Mouse (Mus musculus): ENCODE data around the gene Slc47a2. TPM values are rescaled to one million over a fixed set of nuclear protein-coding genes. Genes with fewer than 3 reads are reported as not detected.

The Slc47a2 gene
- polyA plus RNA-seq, 1 experiment from 2014 or later, result not detected

DNA sequence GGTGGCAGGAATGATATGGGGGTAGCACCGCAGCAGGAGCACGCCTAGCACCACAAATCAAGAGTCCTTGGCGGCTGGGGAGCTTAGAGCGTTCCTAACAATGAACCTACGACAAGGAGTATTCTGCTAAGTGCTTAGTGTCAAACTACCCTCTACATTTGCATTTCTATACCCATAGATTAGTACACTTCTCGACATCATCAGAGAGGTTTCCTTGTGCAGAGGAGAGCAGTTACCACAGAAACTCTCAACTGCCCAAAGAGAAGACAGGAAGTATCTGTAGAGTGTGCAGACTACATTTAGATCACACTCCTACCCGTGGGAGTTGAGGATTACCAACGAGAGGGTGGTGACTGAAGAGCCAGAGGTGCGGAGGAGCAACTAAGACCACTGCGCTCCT lies 90.9 kb downstream of the Slc47a2 start:
- H3K36me3 ChIP-seq, result peaks cover 64% of the 10 kb centered on the region

More for the DNA sequence above, 90.9 kb downstream of the Slc47a2 start:
- no peak for ATAC-seq (ENCODE audit: low FRiP score)
- H3K9ac ChIP-seq (replicated peaks), result no peak overlapping the region
- no peak overlapping the region for H3K27ac ChIP-seq (replicated peaks)
- no peak overlapping the region for H3K4me2 ChIP-seq
- no peaks in the 10 kb centered on the region for H3K27me3 ChIP-seq (replicated peaks)
- no peaks in the 10 kb centered on the region for H3K4me1 ChIP-seq
- H3K9me3 ChIP-seq (replicated peaks), result no peaks in the 10 kb centered on the region
- 74% methylated on average over 10 of the region's 10 CpGs for WGBS
- H3K4me3 ChIP-seq (replicated peaks), result no peak overlapping the region

Other genes starting within 250 kb of the Slc47a2 start
- 1.2 and 3.7 TPM in 2 replicates for gene Tnfrsf13b, start 216.1 kb downstream of the Slc47a2 start, polyA plus RNA-seq (2015; fragmentation: Nextera tagmentation; extraction: Ambion mirVana)
- 310 and 358 TPM in 2 replicates for gene Usp22, start 167.8 kb downstream of the Slc47a2 start, polyA plus RNA-seq (2015; fragmentation: Nextera tagmentation; extraction: Ambion mirVana)
- 0.43 and 0.46 TPM in 2 replicates for gene Aldh3a1, start 135.3 kb downstream of the Slc47a2 start, polyA plus RNA-seq (2015; fragmentation: Nextera tagmentation; extraction: Ambion mirVana)
- 28.5 and 32.1 TPM in 2 replicates for gene Aldh3a2, start 75.4 kb downstream of the Slc47a2 start, polyA plus RNA-seq (2015; fragmentation: Nextera tagmentation; extraction: Ambion mirVana)
- gene Slc47a1, start 35.5 kb upstream of the Slc47a2 start, polyA plus RNA-seq (2015; fragmentation: Nextera tagmentation; extraction: Ambion mirVana), result 0.35 and 0.47 TPM in 2 replicates
- 24.1 and 32.9 TPM in 2 replicates for gene Rnf112, start 111.3 kb upstream of the Slc47a2 start, polyA plus RNA-seq (2015; fragmentation: Nextera tagmentation; extraction: Ambion mirVana)
- 48.3 and 73.6 TPM in 2 replicates for gene Mfap4, start 142.6 kb upstream of the Slc47a2 start, polyA plus RNA-seq (2015; fragmentation: Nextera tagmentation; extraction: Ambion mirVana)
- 65.9 and 67.7 TPM in 2 replicates for gene Mapk7, start 151.5 kb upstream of the Slc47a2 start, polyA plus RNA-seq (2015; fragmentation: Nextera tagmentation; extraction: Ambion mirVana)
- gene B9d1, start 162.3 kb upstream of the Slc47a2 start, polyA plus RNA-seq (2015; fragmentation: Nextera tagmentation; extraction: Ambion mirVana), result 28.6 and 31.2 TPM in 2 replicates
- gene Epn2, start 236.8 kb upstream of the Slc47a2 start, polyA plus RNA-seq (2015; fragmentation: Nextera tagmentation; extraction: Ambion mirVana), result 55.7 and 60.1 TPM in 2 replicates